Mouse (Mus musculus): ENCODE results near the gene Ltb. TPM values are rescaled to one million over a fixed set of nuclear protein-coding genes. Genes with fewer than 3 reads are reported as not detected.
A peak's percentile ranks its signal among the peaks of the same experiment; 100 is the strongest.

The Ltb gene
- total RNA-seq (2021), result under 1 TPM in 1 of 2 experiments, not detected in 1; 0.46 TPM
- long read RNA-seq, experiment 1, result 0 reads
- long read RNA-seq, experiment 2, result 0 reads

DNA sequence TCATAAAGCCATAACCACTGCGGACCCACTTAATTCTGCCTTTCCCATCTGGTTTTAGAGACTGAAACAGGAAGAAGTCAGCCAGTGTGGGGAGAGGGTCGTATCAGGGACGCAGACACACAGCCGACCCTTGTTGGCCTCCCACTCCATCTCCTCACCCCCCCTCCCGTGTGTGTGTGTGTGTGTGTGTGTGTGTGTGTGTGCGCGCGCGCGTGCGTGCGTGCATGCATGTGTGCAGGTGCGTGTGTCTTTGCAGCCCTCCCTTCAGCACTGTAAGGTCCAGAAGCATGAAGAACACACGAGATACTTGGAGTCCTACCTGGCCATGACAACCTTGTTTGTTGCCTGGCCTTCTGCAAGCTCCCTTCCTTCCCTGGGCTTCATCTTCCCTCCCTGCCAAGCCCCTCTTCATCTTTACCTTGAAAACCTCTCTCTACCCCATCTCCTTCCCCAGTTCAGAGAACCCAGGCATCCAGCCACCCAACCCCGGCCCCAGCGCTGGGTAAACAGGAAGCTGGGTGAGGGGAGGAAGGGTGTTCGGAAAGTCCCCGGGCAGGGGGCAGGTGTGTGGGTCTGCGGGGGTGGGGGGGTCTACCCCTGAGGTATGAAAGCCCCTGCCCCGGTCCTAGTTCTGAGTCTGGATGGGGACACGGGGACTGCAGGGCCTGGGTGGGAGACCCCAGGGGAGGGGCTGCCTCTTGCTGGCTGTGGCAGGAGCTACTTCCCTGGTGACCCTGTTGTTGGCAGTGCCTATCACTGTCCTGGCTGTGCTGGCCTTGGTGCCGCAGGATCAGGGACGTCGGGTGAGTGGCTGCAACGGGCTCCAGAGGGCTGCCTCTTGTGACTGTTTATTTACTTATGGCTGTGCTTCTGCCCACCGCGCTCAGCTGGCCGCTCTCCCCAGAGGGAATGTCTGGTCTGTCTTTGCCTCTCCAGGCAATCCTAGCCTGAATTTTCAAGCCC lies at the start of gene Ltb:
Ltb (plus strand) TSS at position 559 of the 963 bp plus-strand sequence.
- DNase-seq, result no peak
- intact Hi-C loops (cut with DNase I), result loop anchor here (2.0 kb wide), 1 partner anchor 15 kb away; no protein-coding TSS in a partner anchor

DNA sequence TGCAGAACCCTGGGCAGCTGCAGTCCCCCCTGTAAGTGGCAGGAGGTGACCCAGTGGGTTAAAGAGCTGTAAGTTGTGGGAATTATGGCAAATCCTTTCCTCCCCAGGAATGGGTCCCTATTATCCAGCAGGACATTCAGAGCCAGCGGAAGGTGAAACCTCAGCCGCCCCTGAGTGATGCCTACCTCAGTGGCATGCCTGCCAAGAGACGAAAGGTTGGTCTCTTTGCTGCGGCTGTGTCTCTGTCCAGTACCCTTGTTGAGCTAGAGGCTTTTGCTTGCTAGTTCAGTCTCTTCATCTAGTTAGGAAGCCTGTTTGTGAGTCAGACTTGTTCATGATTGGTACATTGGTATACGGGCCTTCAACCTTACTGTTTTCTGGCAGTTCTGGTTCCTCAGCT lies 48.1 kb upstream of the Ltb start:
- intact Hi-C loops (cut with DNase I), result no loop called here
- no peak for DNase-seq

DNA sequence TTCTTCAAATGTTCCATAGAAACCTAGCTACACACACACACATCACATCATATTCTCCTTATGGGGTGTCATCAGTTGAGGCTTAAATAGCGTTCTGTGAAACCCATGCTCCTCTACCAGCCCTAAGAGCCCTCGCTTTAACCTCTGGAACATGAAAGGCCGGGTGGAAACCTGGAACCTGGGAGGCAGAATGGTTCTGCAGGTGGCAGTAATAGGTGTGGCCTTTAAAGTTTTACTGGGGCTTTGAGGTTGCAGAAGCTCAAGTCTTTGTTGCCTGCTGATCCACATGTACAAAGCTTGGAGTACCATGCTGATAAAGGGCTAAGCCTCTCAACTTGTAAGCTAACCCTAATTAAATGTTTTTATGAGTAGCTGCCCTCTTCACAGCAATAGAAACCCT lies 46.9 kb upstream of the Ltb start:
- intact Hi-C loops (cut with DNase I), result no loop called here
- DNase-seq, result no peak

DNA sequence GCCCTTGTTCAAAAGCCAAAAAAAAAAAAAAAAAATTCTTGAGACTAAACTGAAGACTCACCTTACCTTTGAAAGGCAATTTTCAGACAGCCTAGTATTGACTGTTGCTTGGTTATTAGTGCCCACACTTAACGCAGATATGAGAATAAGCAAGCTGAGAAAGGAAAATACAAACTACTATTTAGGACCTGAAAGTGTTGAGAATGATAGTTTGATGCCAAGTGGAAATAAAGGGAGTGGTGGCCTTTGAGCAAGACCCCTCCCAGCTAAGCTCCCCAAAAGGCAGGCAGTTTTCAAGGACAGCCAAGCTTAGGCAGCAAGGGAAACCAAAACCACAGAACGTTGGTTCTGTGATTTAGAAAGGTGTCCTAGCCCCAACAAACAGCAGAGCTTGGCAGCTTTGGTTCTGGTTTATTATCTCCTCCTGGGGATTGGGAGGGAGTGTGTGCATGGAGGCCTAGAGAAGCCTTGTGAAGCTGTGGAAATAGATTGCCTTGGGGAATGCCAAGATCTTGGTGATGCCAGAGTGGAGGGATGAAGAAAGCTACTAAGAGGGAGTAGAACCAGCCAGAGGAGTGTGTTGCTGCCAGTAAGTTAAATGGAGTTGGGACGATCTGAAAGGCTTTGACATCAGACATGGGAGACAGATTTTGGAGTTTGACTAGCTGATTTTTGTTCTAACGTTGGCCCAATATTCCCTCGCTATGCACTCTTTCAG lies 46.2 kb upstream of the Ltb start:
- intact Hi-C loops (cut with DNase I), result no loop called here
- DNase-seq, result no peak

DNA sequence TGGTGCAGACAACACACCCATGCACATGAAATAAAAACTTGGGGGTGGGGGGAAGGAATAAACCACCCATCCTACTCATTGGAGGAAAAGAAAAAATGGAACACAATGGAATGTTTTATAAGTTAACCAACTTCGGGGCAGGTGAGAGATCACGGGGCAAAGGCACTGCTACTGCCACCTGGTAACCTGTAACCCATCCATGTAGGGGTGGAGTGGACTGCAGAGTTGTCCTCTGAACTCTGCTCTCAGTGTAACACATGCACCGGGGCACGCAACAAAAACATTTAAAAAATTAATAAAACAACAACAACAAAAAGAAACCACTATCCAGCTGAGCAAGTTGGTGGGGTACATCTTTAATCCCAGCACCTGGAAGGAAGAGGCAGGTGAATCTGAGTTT lies 42.1 kb upstream of the Ltb start:
- no peak for DNase-seq
- intact Hi-C loops (cut with DNase I), result loop anchor here (10.0 kb wide), 1 partner anchor 1037 kb away; the partner anchor contains the start of gene H2-DMa

DNA sequence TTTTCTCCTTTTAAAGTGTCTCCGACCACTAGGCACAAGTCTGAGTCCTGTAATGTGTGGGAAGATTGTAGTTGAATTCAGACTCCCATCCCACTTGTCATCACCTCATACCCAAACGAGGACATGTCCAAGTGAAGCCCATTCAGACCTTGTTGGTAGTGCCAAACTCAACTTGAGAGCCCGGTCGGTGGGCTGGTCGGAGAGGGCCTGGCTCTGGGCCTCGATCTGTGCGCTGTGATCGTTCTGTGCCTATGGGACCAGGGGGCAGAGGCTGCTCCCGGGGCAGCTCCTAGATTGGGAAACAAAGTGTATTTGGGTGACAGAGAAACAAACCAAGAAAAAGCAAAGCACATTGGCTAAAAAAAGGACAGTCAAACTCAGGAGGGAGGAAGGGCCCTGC lies 41.2 kb upstream of the Ltb start:
- intact Hi-C loops (cut with DNase I), result loop anchor here (10.0 kb wide), 1 partner anchor 1038 kb away; the partner anchor contains the start of gene H2-DMa
- no peak for DNase-seq

DNA sequence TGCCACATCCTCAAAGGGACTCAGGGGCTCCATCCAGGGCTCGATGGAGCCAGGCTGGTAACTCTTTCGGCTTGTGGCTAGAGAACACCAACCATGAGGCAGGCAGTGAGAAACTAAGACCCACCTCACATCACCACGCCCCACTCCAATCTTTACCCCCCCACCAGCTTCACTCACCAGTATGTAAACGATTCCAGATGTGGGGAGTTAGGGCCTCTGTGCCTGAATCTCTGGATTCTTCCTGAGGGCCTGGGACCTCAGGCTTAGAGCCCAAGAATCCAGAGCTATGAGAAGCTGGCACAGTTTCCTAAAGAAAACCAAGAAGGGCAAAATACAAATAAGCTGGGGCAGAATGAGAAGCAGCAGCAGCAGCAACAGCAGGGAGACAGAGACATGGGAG lies 40.3 kb upstream of the Ltb start:
- intact Hi-C loops (cut with DNase I), result loop anchor here (10.0 kb wide), 1 partner anchor 1039 kb away; the partner anchor contains the start of gene H2-DMa
- no peak for DNase-seq

DNA sequence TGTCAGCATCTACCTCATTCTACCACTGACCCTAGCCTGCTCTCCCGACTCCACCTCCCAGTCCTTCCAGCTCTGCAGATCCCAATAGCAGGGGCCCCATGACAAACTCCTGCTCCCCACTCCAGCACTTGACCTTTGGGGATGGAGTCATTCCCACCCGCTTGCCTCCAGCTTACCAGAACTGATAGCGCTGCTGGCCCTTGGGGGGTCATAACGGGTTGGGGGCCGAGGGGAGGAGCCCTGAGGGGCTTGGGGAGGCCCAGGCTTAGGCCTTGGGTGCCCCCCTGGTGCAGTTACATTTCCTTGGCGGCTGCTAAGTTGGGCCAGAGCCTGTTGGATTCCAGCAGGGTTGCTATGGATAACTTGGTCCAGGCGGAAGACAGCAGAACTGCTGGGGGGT lies 39.6 kb upstream of the Ltb start:
- intact Hi-C loops (cut with DNase I), result loop anchor here (10.0 kb wide), 1 partner anchor 1040 kb away; the partner anchor contains the start of gene H2-DMa
- DNase-seq, result no peak

DNA sequence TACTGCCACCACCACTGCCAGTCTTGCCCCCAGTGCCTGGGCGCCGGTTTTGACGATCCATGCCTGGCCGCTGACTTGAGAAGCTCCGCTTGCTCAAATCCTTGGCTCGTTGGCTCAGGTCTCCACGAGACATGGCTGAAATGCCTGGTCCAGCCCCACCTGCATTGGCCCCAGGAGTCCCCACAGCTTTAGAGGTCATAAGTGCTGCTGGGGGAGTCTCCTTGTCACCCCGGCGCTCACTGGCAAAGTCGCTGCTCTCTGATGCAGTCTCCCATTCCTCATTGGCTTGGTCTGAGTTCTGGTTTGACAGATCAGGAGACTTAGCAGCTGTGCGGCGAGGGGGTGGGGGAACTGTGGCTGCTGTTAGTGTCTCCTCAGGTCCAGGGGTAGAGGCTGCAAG lies 38.8 kb upstream of the Ltb start:
- intact Hi-C loops (cut with DNase I), result loop anchor here (10.0 kb wide), 1 partner anchor 1041 kb away; the partner anchor contains the start of gene H2-DMa
- peak in 1 of 2 experiments; percentile 11 for DNase-seq

DNA sequence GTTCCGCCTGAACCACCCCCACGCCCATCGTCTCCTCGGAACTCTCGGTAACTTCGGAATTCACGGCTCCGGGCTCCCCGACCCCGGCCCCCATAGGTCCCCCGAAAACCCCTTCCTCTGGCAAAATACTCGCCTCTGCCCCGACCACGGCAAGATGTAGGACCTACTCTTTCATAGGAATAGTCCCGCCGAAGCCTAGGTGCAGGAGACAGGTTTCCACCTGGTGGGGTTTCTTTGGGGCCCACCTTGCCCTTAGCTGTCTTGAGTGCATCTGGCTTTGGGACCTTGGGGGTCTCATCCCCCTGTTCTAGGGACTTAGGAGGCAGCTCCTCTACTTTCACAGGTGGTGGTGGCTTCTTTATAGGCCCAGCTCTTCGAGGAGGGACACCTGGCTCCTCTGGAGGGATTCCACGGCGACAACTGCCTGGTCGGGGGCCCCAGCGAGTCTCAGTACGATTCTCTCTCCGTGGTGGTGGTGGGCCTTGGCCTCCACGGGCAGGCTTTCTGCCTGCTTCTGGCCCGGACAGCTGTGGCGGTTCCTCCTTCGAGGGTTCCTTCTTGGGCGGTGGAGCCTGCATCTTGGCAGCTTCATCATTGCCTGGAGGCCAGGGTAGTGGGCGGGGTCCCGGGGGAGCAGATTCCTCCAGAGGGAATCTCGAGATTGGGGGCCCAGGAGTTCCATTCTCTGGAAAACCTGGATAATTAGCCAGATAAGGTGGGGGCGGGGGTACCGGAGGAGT lies 37.6 kb upstream of the Ltb start:
- intact Hi-C loops (cut with DNase I), result loop anchor here (10.0 kb wide), 1 partner anchor 1042 kb away; the partner anchor contains the start of gene H2-DMa
- no peak for DNase-seq

DNA sequence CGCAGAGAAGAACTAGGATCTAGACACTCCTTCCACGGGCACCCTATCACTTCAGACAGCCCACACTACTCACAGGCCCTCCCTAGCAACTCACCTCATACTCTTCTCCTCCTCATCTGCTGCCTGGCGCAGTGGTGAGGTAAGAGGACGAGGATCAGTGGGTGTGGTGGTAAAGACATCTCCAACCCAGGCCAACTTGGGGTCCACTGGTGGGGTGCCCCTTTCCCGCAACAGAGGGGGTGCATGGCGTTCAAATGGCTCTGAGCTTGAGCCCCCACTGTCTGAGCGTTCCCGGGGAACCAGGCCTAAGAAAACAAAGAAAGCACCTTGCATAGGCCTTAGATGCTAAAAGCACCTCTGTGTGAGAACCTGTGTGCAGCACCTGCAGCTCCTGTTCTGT lies 37.0 kb upstream of the Ltb start:
- intact Hi-C loops (cut with DNase I), result loop anchor here (10.0 kb wide), 1 partner anchor 1042 kb away; the partner anchor contains the start of gene H2-DMa
- DNase-seq, result no peak

DNA sequence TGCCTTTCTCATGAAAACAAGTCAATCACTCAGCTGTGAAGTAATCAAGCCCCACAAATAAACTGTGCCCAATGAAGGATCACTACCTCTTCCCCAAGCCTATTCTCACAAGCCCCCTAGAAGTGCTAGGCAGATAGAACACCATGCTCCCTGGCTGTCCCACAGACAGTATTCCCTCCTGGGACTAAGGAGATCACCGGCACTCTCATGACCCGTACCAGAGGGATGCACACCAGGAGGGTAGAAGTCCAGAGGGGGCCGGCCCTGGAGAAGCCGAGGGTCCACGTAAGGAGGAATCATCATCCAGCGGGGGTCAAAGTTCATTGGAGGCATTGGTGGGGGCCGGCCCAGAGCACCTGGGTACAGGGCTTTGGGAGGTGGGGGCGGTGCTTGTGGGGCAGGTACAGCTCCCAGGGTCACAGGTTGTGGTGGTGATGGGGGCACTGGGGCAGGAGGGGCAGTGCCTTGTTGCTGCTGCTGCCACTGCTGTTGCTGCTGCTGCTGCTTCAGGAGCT lies 36.5 kb upstream of the Ltb start:
- no peak for DNase-seq
- intact Hi-C loops (cut with DNase I), result loop anchor here (10.0 kb wide), 1 partner anchor 1043 kb away; the partner anchor contains the start of gene H2-DMa

DNA sequence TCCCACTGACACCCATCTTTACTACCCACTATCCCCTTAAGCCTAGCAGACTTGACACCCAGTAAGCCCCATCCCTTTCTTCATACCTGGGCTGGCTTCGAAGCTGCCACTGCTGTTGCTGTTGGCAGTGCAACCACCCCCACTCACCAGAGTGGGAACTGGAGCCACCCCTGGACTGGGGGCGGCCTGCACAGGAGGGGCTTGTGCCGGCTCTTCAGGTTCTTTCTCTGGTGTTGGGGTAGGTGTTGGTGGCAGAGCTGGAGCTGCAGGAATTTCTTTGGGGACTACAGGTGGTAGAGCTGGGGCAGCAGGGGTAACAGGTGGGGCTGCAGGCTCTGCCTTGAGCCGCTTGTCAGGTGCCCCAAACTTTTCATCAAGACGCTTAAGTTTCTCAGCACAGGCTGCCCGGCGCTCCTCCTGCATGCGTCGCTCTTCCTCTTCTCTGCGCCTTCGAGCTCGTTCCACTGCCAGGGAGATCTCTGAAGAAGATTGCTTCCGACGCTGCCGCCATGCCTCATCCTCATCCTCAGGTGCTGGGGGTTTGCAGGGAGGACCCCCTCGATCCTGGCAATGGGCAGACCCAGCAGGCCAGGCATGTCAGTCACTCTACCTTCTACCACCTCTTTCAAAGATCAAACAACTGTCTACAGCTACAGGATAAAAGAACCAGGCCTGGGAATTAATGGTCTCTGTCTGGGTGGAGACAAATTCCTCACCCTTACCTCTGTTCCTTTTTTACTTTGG lies 35.2 kb upstream of the Ltb start:
- DNase-seq, result no peak
- intact Hi-C loops (cut with DNase I), result loop anchor here (10.0 kb wide), 1 partner anchor 1044 kb away; the partner anchor contains the start of gene H2-DMa

DNA sequence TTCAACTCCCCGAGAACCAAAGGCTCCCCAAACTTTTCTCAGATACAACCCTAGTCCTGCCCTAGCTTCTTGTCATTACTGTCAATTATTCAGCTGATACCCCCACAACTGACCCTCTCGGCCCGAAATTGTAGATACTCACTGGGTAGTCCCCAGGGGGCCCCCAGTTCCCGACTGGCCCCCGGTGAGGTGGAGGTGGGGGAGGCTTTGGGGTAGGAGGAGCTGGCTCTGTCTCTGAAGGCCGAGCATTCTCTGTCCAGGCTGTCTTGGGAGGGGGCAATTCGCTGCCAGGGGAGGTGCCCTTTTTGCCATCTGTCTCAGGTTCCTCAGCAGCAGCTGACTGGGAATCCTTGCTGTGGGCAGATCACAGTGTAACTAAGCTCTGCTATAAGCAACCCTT lies 34.6 kb upstream of the Ltb start:
- no peak for DNase-seq
- intact Hi-C loops (cut with DNase I), result loop anchor here (2.0 to 10.0 kb wide), 2 partner anchors 15 to 1045 kb away; partner anchors contain the start of gene H2-DMa

DNA sequence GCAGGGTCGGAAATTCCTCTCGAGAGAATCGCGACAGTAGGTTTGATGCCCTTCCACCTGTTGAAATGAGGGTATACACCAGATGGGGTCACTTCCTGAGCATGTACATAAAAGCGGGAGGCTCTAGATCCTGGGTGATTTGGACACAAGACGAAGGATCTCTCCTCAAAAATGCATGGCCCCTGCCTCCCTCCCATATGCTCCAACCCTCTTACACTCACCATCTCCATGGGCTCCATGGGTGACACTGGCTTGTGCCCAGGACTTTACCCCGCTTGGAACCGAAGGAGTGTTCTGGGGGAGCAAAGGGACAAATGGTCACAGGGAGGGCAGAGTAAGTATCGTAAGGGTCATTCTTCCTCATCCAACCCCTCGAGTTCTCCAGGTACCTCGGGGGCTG lies 32.8 kb upstream of the Ltb start:
- intact Hi-C loops (cut with DNase I), result loop anchor here (2.0 kb wide), 1 partner anchor 17 kb away; no protein-coding TSS in a partner anchor
- DNase-seq, result no peak

DNA sequence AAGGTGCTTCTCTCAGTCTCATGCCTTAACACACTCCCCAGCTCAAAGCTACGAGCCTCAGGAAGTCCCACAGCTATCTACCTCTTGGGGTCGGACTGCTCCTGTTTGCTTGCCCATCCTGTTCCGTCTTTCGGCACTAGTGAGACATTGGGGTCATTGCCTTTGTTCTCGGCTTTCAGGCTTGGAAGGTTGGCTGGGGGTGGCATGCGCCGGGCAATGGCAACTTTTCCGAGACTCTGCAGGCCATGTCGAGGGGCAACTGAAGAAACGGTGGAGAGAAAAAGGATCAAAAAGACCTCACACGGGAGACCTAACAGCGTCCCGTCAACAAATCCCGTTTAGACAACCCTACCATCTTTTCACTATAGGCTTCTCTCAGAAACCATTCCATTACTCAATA lies 32.1 kb upstream of the Ltb start:
- intact Hi-C loops (cut with DNase I), result no loop called here
- no peak for DNase-seq

DNA sequence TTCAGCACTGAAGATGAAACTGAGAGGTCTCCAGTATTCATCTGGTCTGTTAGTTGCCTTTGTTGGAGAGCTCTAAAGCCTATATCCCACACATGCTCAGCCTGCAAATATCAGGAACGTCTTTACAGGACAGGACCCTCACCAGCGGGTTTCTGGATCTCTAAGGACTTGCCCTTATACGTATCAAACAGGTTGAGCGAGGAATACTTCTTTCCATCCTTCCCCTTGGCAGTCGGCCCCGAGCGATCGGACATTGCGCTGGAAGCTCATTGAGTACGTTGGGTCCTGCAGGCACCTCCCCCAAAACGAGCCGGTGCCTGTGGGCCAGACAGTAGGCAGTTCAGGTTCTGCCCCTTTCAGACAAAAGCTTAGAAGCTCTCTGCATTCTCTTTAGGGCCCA lies 31.5 kb upstream of the Ltb start:
- intact Hi-C loops (cut with DNase I), result no loop called here

DNA sequence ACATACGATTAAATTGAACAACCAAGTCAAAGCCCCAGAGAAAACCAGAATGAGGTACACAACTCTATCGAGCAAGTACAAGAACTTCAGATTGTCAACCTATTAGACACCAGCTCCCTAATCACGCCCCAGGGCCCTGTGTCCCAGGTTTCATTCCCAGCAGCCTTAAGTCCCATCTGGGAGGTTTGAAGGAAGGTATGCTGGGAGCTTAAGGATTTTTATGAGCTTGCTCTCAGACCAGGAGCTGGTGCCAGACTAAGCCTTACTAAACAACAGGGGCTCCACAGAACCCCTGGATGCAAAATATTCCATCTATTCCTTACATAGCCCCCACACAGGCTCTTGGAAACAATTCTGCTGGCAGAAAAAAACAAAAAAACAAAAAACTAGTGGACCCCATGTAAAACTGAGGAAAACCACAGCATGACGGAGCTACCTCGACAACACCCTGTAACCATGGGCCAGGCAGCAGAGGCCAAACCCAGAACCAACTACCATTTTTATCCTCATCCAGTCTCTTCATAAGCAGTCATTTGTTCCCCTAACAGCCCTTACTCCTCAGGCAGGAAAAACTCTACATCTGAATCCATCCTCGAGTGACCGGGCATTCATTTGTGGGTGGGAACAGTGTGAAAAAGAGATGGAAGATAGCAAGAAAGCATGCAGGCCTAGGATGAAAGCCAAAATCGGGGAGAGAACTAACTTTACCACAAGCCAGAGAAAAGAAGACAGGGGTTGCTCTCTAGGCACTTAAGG lies 30.7 kb upstream of the Ltb start:
- DNase-seq, result no peak
- intact Hi-C loops (cut with DNase I), result no loop called here

More for the DNA sequence above, 31.5 kb upstream of the Ltb start:
- DNase-seq, result no peak
